ENCODE assay signal across 22 mouse cellular contexts in genomic region chr13:14074371-14074770, GRCm38 (mm10).
"Had no signal": no experiment of that assay in that cellular context is flagged by ENCODE, and none has a peak within 500 bp of the region (broad histone marks: within the 10 kb centered on the region; RNA-seq: fewer than 3 reads in every experiment).

No protein-coding gene starts in this region.

- H3K9ac ChIP-seq: kidney, embryonic 15.5 days; limb, embryonic 12.5 days; limb, embryonic 15.5 days; liver, embryonic 14.5 days; lung, embryonic 15.5 days; stomach, embryonic 15.5 days had no signal

- H3K4me2 ChIP-seq: kidney, embryonic 15.5 days; limb, embryonic 12.5 days; limb, embryonic 15.5 days; lung, embryonic 15.5 days; midbrain, embryonic 11.5 days; stomach, embryonic 15.5 days had no signal

- H3K36me3 ChIP-seq: limb, embryonic 15.5 days; lung, embryonic 15.5 days; stomach, embryonic 15.5 days had no signal

- DNase-seq: kidney, adult 11 months; kidney, adult 8-10 months; kidney, postnatal 10 days; kidney, postnatal 36 days; layer of hippocampus, postnatal 36 days; left cerebral cortex, postnatal 4 days; lung, adult 18-20 months; lung, postnatal 10 days; lung, postnatal 36 days; midbrain, embryonic 14.5 days; right cerebral cortex, adult 18-20 months; right cerebral cortex, postnatal 14 days; right cerebral cortex, postnatal 4 days; thymus, postnatal 36 days had no signal

- H3K27ac ChIP-seq: kidney, embryonic 15.5 days; left cerebral cortex, adult 2 months; limb, embryonic 12.5 days; limb, embryonic 15.5 days; liver, embryonic 14.5 days; lung, embryonic 15.5 days; stomach, embryonic 15.5 days had no signal

- H3K27me3 ChIP-seq: kidney, embryonic 15.5 days; limb, embryonic 12.5 days; limb, embryonic 15.5 days; lung, embryonic 15.5 days; stomach, embryonic 15.5 days had no signal

- H3K4me1 ChIP-seq: kidney, embryonic 15.5 days; limb, embryonic 12.5 days; limb, embryonic 15.5 days; lung, embryonic 15.5 days; stomach, embryonic 15.5 days had no signal

- H3K9me3 ChIP-seq: kidney, embryonic 15.5 days; limb, embryonic 12.5 days; limb, embryonic 15.5 days; lung, embryonic 15.5 days; stomach, embryonic 15.5 days had no signal

- H3K4me3 ChIP-seq: kidney, embryonic 15.5 days; left cerebral cortex, adult 2 months; limb, embryonic 12.5 days; limb, embryonic 15.5 days; lung, embryonic 15.5 days; stomach, embryonic 15.5 days had no signal
